Mouse (Mus musculus): ENCODE data around the gene Acat3. TPM values are rescaled to one million over a fixed set of nuclear protein-coding genes. Genes with fewer than 3 reads are reported as not detected.

The Acat3 gene
- polyA plus RNA-seq, 1 experiment from 2014 or later, result 0.42 TPM

GRCm38 (mm10) chr17:12892033-12892432, 48.4 kb downstream of the Acat3 start:
- no peak overlapping the region for H3K27ac ChIP-seq (ENCODE audit: low read depth, low read length)
- H3K27me3 ChIP-seq (ENCODE audit: control insufficient read depth, insufficient read depth, low read length), result no peaks in the 10 kb centered on the region
- H3K36me3 ChIP-seq (ENCODE audit: control insufficient read depth, insufficient read depth, low read length), result peaks cover 3% of the 10 kb centered on the region; the same call in 1 of the 2 replicates
- no peak for ATAC-seq (ENCODE audit: insufficient read depth, low FRiP score, low TSS enrichment)
- WGBS, result 95% methylated on average over 9 of the region's 9 CpGs
- H3K4me3 ChIP-seq (ENCODE audit: low read depth, low read length), result no peak overlapping the region
- no peak overlapping the region for H3K9ac ChIP-seq (ENCODE audit: low read length)
- no peak for DNase-seq (ENCODE audit: low spot score)
- no peaks in the 10 kb centered on the region for H3K9me3 ChIP-seq (ENCODE audit: control insufficient read depth, low read length)
- no peak overlapping the region for H3K4me2 ChIP-seq (ENCODE audit: low read depth)
- no peaks in the 10 kb centered on the region for H3K4me1 ChIP-seq (ENCODE audit: control insufficient read depth, insufficient read depth, low read length)

DNA sequence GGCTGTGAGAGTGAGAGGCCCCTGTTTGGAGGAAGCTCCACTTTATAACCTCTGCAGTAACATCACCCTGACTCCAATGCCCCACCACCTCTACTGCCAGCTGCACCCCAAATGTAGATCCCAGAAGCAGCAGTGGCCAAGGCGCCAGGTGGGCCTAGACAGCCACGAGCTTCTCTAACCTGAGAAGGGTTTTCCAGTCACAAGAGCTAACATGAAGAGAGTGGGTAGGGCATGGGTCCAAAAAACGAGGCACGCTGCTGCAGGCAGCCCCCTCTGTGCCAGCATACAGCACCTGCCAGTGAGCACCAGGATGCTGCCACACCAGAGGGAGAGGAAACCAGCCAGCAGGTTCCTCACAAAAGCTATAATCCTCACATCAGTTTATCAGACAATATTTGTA, 49.3 kb downstream of the Acat3 start:
- no peaks in the 10 kb centered on the region for H3K27me3 ChIP-seq (ENCODE audit: control insufficient read depth, insufficient read depth, low read length)
- no peaks in the 10 kb centered on the region for H3K9me3 ChIP-seq (ENCODE audit: control insufficient read depth, low read length)
- H3K4me3 ChIP-seq (ENCODE audit: low read depth, low read length), result no peak overlapping the region
- peaks cover 3% of the 10 kb centered on the region; the same call in 1 of the 2 replicates for H3K36me3 ChIP-seq (ENCODE audit: control insufficient read depth, insufficient read depth, low read length)
- H3K4me2 ChIP-seq (ENCODE audit: low read depth), result no peak overlapping the region
- no peak for DNase-seq (ENCODE audit: low spot score)
- 90% methylated on average over 4 of the region's 4 CpGs for WGBS
- no peak overlapping the region for H3K9ac ChIP-seq (ENCODE audit: low read length)
- H3K27ac ChIP-seq (ENCODE audit: low read depth, low read length), result no peak overlapping the region
- no peaks in the 10 kb centered on the region for H3K4me1 ChIP-seq (ENCODE audit: control insufficient read depth, insufficient read depth, low read length)
- no peak for ATAC-seq (ENCODE audit: insufficient read depth, low FRiP score, low TSS enrichment)

- ATAC-seq (ENCODE audit: insufficient read depth, low FRiP score, low TSS enrichment) (no peak), DNase-seq (ENCODE audit: low spot score) (no peak)
- Histone ChIP-seq H3K36me3 (ENCODE audit: control insufficient read depth, insufficient read depth, low read length) (peaks cover 3% of the 10 kb centered on the region; the same call in 1 of the 2 replicates), H3K4me2 (ENCODE audit: low read depth) (no peak overlapping the region), H3K27ac (ENCODE audit: low read depth, low read length) (no peak overlapping the region), H3K27me3 (ENCODE audit: control insufficient read depth, insufficient read depth, low read length) (no peaks in the 10 kb centered on the region), H3K4me1 (ENCODE audit: control insufficient read depth, insufficient read depth, low read length) (no peaks in the 10 kb centered on the region), H3K9ac (ENCODE audit: low read length) (no peak overlapping the region), H3K9me3 (ENCODE audit: control insufficient read depth, low read length) (no peaks in the 10 kb centered on the region), H3K4me3 (ENCODE audit: low read depth, low read length) (no peak overlapping the region)
- WGBS, result 79% methylated on average over 15 of the region's 15 CpGs
Measured at GRCm38 (mm10) chr17:12887021-12887775, 53.2 kb downstream of the Acat3 start.

DNA sequence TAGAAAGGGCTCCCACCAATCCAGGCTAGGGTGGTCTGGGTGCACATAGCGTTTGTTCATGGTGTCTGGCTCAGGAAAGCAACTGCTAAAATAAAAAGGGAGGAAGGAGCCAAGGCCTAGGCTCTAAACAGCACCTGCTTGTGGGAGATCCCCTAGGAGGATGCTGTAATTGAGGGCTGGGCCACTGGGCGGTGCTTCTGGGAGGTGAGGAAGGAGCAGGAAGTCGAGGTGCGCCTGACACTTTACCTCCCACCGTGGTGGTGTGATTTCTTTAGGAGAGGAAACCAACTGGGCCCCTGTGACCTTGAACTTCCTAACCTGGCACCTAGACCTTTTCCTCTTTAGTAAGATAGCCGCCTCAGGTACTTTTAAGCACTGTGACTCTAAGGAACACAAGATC, 53.8 kb downstream of the Acat3 start:
- H3K9me3 ChIP-seq (ENCODE audit: control insufficient read depth, low read length), result no peaks in the 10 kb centered on the region
- ATAC-seq (ENCODE audit: insufficient read depth, low FRiP score, low TSS enrichment) (no peak), DNase-seq (ENCODE audit: low spot score) (no peak)
- H3K4me3 ChIP-seq (ENCODE audit: low read depth, low read length), result no peak overlapping the region
- peaks cover 3% of the 10 kb centered on the region; the same call in 1 of the 2 replicates for H3K36me3 ChIP-seq (ENCODE audit: control insufficient read depth, insufficient read depth, low read length)
- no peaks in the 10 kb centered on the region for H3K4me1 ChIP-seq (ENCODE audit: control insufficient read depth, insufficient read depth, low read length)
- 33% methylated on average over 6 of the region's 6 CpGs for WGBS
- no peaks in the 10 kb centered on the region for H3K27me3 ChIP-seq (ENCODE audit: control insufficient read depth, insufficient read depth, low read length)
- no peak overlapping the region for H3K4me2 ChIP-seq (ENCODE audit: low read depth)
- no peak overlapping the region for H3K27ac ChIP-seq (ENCODE audit: low read depth, low read length)
- no peak overlapping the region for H3K9ac ChIP-seq (ENCODE audit: low read length)

GRCm38 (mm10) chr17:12881216-12881615, 59.2 kb downstream of the Acat3 start:
- no peak overlapping the region for H3K27ac ChIP-seq (ENCODE audit: low read depth, low read length)
- no peak for ATAC-seq (ENCODE audit: insufficient read depth, low FRiP score, low TSS enrichment)
- H3K36me3 ChIP-seq (ENCODE audit: control insufficient read depth, insufficient read depth, low read length), result no peaks in the 10 kb centered on the region
- H3K9me3 ChIP-seq (ENCODE audit: control insufficient read depth, low read length), result no peaks in the 10 kb centered on the region
- no peak overlapping the region for H3K9ac ChIP-seq (ENCODE audit: low read length)
- H3K4me2 ChIP-seq (ENCODE audit: low read depth), result no peak overlapping the region
- DNase-seq (ENCODE audit: low spot score), result peak; percentile 8
- no peak overlapping the region for H3K4me3 ChIP-seq (ENCODE audit: low read depth, low read length)
- H3K27me3 ChIP-seq (ENCODE audit: control insufficient read depth, insufficient read depth, low read length), result no peaks in the 10 kb centered on the region
- no peaks in the 10 kb centered on the region for H3K4me1 ChIP-seq (ENCODE audit: control insufficient read depth, insufficient read depth, low read length)
- WGBS, result 78% methylated on average over 1 of the region's 1 CpGs

GRCm38 (mm10) chr17:12880178-12880577, 60.2 kb downstream of the Acat3 start:
- Histone ChIP-seq H3K36me3 (ENCODE audit: control insufficient read depth, insufficient read depth, low read length) (no peaks in the 10 kb centered on the region), H3K27ac (ENCODE audit: low read depth, low read length) (no peak overlapping the region), H3K4me3 (ENCODE audit: low read depth, low read length) (no peak overlapping the region), H3K4me1 (ENCODE audit: control insufficient read depth, insufficient read depth, low read length) (no peaks in the 10 kb centered on the region), H3K9ac (ENCODE audit: low read length) (no peak overlapping the region), H3K27me3 (ENCODE audit: control insufficient read depth, insufficient read depth, low read length) (no peaks in the 10 kb centered on the region), H3K9me3 (ENCODE audit: control insufficient read depth, low read length) (no peaks in the 10 kb centered on the region), H3K4me2 (ENCODE audit: low read depth) (0 out of 2 replicates have a peak overlapping the region, but pooled peaks have one; percentile 6)
- WGBS, result 7% methylated on average over 14 of the region's 14 CpGs
- ATAC-seq (ENCODE audit: insufficient read depth, low FRiP score, low TSS enrichment), result no peak
- DNase-seq (ENCODE audit: low spot score), result peak; percentile 79

DNA sequence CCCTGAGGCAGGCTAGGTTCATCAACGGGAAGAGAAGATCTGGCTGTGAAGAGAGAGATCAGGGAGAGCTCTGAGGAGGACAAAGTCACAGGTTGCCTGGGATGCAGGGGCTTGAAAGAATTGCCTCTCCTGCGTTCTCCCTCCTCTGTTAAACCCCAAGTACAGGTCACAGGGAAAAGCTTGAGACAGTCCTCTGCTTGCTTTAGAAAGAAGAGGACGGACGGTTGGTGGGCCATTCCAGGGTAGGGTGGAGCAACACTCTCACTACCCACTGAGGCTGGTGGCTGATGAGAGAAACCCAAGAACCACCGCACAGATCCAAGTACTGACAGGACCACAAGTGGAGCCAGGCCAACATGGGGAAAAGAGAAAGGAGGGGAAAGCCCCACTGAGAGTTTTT, 64.7 kb downstream of the Acat3 start, which contains the start of gene Mrgprh:
TSS of gene Mrgprh (plus strand) at position 301 of the 400 bp plus-strand sequence.
- Histone ChIP-seq H3K4me2 (ENCODE audit: low read depth) (no peak within 1 kb of the TSS), H3K4me1 (ENCODE audit: control insufficient read depth, insufficient read depth, low read length) (no peaks in the 10 kb centered on the region), H3K27me3 (ENCODE audit: control insufficient read depth, insufficient read depth, low read length) (no peaks in the 10 kb centered on the region), H3K27ac (ENCODE audit: low read depth, low read length) (no peak within 1 kb of the TSS), H3K36me3 (ENCODE audit: control insufficient read depth, insufficient read depth, low read length) (no peaks in the 10 kb centered on the region), H3K9me3 (ENCODE audit: control insufficient read depth, low read length) (no peaks in the 10 kb centered on the region), H3K4me3 (ENCODE audit: low read depth, low read length) (no peak within 1 kb of the TSS), H3K9ac (ENCODE audit: low read length) (no peak within 1 kb of the TSS)
- ATAC-seq (ENCODE audit: insufficient read depth, low FRiP score, low TSS enrichment), result no peak
- 89% methylated on average over 5 of the region's 5 CpGs for WGBS
- no peak for DNase-seq (ENCODE audit: low spot score)

Measured in neural tube, embryonic 11.5 days (tissue).